Mouse (Mus musculus) liver, adult 2 months (tissue): ENCODE measurements around the gene B3gat3.
"Not testable (repeated sequence)": the region's sequence is repeated elsewhere in the genome, so short reads cannot be mapped to it uniquely, and the experiment has no call there.

Experiments used
- CTCF ChIP-seq: fragments of 200-500 bp; IDR thresholded peaks from 2 replicates; pipeline ENCODE4 v1.5.1; 2011; ENCODE audit warnings: low read depth, low read length, control low read depth
- POLR2A ChIP-seq: fragments of 200-500 bp; IDR thresholded peaks from 2 replicates; pipeline ENCODE4 v1.6.1; 2011; ENCODE audit warnings: low read length, control low read depth; ENCODE audit not compliant: insufficient read depth; ENCODE audit errors: extremely low read depth

- not testable (repeated sequence) for TF ChIP-seq CTCF, POLR2A
Observed at GRCm38 (mm10) chr19:8896231-8896630, 23.9 kb upstream of the B3gat3 start.
